Mouse (Mus musculus) lung, postnatal 14 days (tissue): ENCODE results near the gene Amigo1.

Experiments used
- DNase-seq: peaks from one replicate; pipeline ENCODE4 v3.0.0; 2021

Gene Amigo1

DNA sequence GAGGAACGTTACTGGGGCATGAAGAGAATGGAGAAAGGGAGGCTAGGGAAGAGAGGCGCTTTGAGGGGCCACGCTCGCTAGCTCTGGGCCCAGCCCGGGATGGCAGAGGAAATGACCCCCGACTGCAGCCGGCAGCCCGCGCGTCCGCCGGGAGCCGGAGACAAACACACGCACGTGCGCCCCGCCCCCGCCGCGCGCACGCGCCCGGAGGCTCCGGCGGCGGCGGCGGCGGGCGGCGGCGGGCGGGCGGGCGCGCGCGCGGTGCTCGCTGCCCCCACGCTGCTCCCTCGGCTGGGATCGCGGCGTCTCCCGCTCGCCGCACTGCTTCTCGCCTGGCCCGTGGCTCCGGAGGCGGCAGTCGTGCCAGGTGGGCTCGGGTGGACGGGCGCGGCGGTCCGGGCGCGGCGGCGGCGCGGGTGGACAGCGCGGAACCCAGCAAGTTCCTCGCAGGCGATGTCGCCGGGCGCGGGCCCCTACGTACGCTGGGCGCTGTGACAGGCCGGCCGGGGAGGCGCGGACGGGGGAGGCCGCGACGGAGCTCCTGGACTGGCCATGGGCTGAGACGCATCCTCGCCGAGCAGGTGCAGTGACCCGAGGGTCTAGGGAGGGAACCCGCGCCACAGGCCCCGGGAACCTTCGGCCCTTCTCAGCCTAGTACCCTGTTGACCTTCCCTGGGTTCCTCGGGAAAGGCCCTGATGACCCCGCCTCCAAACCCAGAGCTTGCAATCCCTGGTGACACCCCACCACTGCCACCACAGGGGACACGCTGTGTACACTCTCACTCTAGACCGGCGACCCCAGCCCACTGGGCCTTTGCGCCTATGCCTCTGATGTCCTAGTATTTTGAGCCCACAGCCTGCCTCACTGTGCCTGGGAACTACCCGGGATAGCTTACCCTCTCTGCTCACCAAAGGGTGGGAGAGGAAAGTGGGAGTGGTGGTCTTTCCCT lies at the start of gene Amigo1:
Amigo1 (plus strand) TSS at position 238 of the 950 bp plus-strand sequence.
- peak; percentile 53 for DNase-seq

DNA sequence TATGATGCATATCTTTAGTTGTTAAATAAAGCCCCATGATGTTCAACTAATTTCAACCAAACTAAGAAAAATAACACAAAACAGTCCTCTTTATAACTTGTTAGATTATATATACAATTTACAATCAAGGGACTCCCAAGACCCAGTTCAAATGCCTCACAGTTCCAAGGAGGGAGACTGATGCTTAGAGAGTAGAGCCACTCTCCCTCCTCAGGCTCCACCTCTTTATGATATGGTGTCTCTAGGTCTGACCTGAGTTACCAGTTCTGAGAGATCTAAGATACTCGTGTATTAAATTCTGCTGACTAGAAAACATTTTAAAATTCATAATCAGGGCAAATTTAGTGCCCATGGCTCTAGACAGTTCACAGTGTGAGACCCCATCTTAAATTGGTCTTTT lies 47.0 kb upstream of the Amigo1 start:
- no peak for DNase-seq

DNA sequence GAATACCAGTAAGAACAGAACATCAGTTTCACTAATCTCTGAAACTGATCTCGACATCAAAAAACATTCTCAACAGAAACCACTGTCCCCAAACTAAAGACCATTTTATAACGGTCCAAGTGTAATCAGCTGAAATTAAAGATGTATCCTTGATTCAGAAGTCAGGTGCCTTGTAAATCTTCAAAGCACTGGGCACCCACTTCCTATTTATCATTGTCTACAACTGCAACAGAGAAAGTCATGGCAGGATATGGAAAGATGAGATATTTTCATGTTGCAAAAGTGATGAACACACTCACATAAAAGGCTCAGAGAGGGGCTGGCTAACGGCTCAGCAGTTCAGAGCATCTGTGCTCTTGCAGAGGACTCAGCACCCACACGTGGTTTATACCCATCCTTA lies 45.3 kb upstream of the Amigo1 start:
- no peak for DNase-seq

GRCm38 (mm10) chr3:108145534-108146445 lies 40.3 kb upstream of the Amigo1 start, which contains the start of gene Gnai3:
Gene Gnai3, minus strand, starts transcription at chr3:108146146.
- peak; percentile 92 for DNase-seq

DNA sequence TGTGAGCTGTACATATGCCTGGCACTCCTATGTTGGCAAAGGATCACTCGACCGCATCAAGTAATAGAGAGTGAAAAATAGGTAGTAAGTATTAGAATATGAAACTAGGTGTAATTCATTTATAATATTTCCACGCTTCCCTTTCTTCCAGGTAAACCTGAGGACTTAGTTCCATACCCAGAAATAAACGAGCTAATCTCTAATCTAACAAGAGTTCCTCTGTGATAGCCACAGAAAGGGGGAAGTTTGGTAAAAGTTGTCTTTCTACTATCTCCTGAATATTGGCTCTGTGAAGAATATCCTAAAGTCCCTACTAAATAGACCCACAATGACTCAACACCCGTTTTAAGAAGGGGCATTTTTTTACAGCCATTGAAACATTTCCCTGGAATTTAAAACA lies 39.5 kb upstream of the Amigo1 start:
- no peak for DNase-seq

- DNase-seq, result peak; percentile 91
These were observed 38.5 kb upstream of the Amigo1 start for GRCm38 (mm10) chr3:108147386-108148235.

GRCm38 (mm10) chr3:108152290-108152689 lies 33.8 kb upstream of the Amigo1 start:
- no peak for DNase-seq

DNA sequence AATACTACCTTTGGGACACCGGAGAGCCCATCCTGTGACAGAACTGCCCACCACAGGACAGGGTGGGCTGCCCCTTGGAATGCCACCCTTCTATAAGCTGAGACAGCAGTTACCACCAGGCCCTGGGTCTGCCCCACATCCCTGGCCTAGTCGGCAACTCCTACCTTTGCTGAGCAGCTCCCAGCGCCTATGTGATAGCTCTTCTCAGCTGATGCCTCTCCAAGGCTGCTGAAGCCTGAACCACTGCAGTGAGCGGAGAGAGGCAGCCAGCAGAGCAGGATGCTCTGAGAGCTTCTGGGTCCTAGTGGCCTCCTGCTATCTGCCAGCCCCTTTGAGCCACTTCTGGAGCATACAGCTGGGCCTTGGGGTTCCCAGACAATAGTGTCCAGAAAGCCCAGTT lies 31.5 kb upstream of the Amigo1 start, which contains the start of gene Gpr61:
Gpr61 (minus strand) TSS at position 227 of the 400 bp plus-strand sequence.
- DNase-seq, result no peak

DNA sequence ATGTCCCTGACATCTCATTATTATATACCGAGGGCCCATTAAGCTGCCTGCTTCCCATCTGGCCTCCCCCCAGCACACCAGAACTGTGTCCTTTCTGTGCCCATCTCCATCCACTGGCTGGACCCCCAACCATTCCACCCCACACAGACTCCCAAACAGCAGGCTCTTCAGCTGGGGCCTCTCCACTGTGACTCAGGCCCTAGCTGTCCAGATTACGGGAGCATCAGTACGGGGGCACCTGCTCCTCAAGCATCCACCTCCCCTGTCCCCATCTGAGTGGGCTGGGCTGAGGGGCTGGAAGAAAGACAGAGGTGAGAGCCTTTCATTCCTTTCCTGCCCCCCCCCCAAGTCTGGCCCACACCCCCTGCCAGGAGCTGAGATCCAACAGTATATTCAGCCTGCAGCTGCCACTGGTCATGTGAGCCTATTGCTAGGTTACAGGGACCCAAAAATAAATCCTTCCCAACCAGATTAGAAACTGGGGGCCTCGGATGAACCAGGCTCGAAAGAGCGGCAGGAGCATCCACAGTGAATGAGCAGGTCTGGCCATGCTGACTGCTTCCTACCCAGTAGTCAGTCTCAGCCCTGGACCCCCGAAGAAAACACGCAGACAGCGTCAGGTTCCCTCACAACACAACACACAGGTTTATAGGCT lies 27.6 kb upstream of the Amigo1 start:
- no peak for DNase-seq

- DNase-seq, result no peak
These were observed 22.0 kb upstream of the Amigo1 start for GRCm38 (mm10) chr3:108164091-108164490.

DNA sequence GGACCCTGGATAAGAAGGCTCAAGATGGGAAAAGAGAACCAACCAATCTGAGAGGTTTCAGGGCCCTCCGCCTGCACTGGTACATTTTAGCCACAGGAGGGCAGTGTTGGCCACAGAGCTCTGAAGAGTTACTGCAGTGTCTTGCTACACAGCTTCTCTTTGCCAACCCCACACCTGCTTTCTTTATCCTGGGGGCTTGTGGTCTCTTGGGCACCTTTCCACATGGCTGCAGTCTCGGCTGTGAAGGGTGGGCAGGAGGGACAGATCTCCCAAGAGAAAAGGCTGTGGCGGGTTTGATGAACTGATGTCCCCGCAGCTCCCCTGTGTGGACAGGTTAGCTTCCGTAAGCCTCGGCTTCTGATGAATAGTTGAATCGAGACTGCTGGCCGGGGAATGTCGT lies 21.3 kb upstream of the Amigo1 start:
- peak; percentile 84 for DNase-seq

DNA sequence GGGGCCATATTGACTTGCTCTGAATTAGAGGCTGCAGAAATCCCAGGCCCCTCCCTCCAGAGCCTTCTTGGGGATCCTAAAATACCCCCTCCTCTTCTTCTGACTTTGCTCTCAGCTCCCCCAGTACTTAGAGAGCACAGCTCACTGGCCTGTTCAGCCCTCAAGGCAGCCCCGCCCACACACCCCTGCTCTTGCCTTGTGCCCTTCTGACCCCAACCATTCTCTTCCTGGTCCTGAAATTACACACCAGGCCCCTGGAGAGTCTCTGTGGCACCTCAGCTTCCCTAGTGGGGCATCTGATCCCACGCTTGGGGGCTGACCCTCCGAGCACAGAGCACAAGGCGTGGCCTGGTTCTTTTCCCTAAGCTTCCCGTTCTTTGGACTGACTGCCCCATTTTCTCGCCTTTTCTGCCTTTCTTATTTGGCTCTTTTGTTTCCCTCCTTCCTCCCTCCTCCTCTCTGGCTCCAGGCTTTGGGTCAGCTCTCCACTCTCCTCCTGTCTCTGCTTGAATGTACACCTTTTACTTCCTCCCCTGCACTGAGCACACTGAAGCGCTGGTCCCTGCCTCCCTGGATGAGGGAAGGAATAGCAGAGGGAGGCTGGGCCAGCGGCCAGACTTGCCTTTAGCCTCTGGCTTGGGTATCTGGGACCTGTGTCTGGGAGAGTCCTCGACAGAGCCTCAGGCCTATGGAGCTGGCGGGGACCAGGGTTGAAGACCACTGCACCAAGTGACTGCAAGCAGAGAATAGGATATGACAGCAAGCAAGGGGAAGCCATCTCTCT lies 20.4 kb upstream of the Amigo1 start:
- no peak for DNase-seq

- peak; percentile 43 for DNase-seq
These were observed 19.5 kb upstream of the Amigo1 start for GRCm38 (mm10) chr3:108166486-108167211.

- no peak for DNase-seq
These were observed 18.6 kb upstream of the Amigo1 start for GRCm38 (mm10) chr3:108167499-108167898.

DNA sequence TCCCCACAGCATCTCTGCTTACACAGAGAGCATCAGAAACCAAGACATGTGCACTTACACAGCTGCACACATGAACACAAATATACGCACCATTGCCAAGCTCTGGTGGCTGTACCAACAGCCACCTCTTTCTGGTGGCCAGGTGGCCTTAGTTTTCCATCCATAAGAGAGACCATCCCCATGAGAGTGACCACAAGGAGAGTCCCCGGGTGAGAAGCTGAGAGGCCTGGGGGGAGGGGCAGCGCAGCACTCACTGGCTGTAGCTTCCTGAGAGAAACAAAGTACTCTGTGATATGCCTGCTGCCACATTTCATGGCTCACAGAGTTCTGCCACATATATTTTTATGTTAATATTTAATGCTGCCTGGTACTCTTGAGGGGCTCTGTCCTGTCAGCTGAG lies 16.9 kb upstream of the Amigo1 start:
- DNase-seq, result no peak

GRCm38 (mm10) chr3:108174672-108175531 lies 11.2 kb upstream of the Amigo1 start:
- DNase-seq, result peak; percentile 32

DNA sequence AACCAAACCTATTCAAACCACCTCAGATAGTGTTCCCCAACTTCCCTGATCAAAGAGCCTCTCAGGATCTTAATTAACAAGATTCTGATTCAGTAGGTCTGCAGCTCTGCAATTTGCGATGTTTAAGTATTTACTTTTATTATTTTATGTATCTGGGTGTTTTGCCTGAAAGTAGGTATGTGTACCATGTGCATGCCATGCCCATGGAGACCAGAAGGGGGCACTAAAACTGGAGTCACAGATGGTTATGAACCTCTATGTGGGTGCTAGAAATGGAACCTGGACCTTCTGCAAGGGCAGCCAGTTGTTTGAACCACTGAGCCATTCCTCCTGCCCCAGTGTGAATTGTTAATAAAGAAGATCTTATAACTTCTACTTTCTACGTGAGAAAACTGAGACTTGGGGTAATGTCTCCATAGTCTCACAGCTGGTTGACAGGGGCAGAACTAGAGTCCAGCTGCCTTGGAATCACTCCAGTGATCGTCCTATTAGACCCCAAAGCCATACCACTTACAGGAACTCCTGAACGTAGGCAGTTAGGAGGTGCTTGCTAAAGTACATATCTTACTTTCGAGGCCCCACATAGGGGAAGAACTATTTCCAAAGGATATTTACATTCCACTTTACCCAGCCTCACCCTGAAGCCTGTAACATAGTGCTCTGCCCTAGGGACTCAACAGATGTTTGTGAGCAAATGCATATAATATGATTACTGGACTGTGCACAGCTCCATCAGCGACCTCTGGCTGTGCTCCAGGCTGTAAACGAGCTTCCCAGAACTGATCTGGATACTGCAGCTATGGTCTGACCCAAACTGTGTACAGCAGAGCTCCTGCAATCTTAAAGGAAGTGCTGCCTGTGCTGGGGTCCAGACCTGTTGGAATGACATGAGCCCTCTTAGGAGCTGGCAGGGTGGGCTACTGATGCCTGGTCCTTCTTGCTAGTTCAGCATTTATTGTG lies 7.1 kb upstream of the Amigo1 start:
- no peak for DNase-seq

- no peak for DNase-seq
These were observed 5.6 kb upstream of the Amigo1 start for GRCm38 (mm10) chr3:108180514-108180913.
